Mouse (Mus musculus) embryonic facial prominence, embryonic 14.5 days (tissue): ENCODE data around the gene Lrrc56. TPM values are rescaled to one million over a fixed set of nuclear protein-coding genes. Genes with fewer than 3 reads are reported as not detected.

ENCODE experiments used
- ATAC-seq: fragments of 200-750 bp; cut with Nextera tagmentation; 2 replicates; pipeline ENCODE4 v1.8.0; 2017; ENCODE audit warnings: low read depth, moderate number of reproducible peaks, moderate TSS enrichment
- DNase-seq: peaks from one replicate; pipeline ENCODE4 v3.0.0-alpha.2; 2015; ENCODE audit warnings: low spot score
- H3K27ac ChIP-seq: fragments of 300-500 bp; sonication (generic); replicated peaks from 2 replicates; pipeline ENCODE4 v1.5.1; 2014; ENCODE audit warnings: low read depth, mild to moderate bottlenecking, low read length, moderate library complexity
- H3K27me3 ChIP-seq: fragments of 300-500 bp; sonication (generic); replicated peaks from 2 replicates; pipeline ENCODE4 v1.6.1; 2014; ENCODE audit warnings: low read length; ENCODE audit not compliant: control insufficient read depth, insufficient read depth
- H3K36me3 ChIP-seq: fragments of 300-500 bp; sonication (generic); 2 replicates; pipeline ENCODE4 v1.6.1; 2014; ENCODE audit warnings: low read length, mixed read lengths; ENCODE audit not compliant: control insufficient read depth, insufficient read depth
- H3K4me1 ChIP-seq: fragments of 300-500 bp; sonication (generic); 2 replicates; pipeline ENCODE4 v1.6.1; 2014; ENCODE audit warnings: antibody characterized with exemption, low read length; ENCODE audit not compliant: control insufficient read depth, insufficient read depth
- H3K4me2 ChIP-seq: fragments of 300-500 bp; sonication (generic); 2 replicates; pipeline ENCODE4 v1.6.1; 2014; ENCODE audit warnings: low read depth, mild to moderate bottlenecking, low read length, moderate library complexity, mixed read lengths
- H3K4me3 ChIP-seq: fragments of 300-500 bp; sonication (generic); 2 replicates; pipeline ENCODE4 v1.5.1; 2014; ENCODE audit warnings: low read depth, mild to moderate bottlenecking, low read length
- H3K9ac ChIP-seq: fragments of 300-500 bp; sonication (generic); 2 replicates; pipeline ENCODE4 v1.6.1; 2014; ENCODE audit warnings: low read depth, mild to moderate bottlenecking, low read length, moderate library complexity, mixed read lengths
- H3K9me3 ChIP-seq: fragments of 300-500 bp; sonication (generic); 2 replicates; pipeline ENCODE4 v1.6.1; 2016; ENCODE audit warnings: low read length; ENCODE audit not compliant: control insufficient read depth
- WGBS: fragments of 180-500 bp; shearing (Covaris S2); extraction: QIAGEN DNeasy Blood & Tissue Kit; methylation state at CpG from one replicate; pipeline ENCODE4 v1.1.7; 2014; 5-methylcytosine and 5-hydroxymethylcytosine counted together
- polyA plus RNA-seq: library from polyadenylated mRNA; unstranded; fragments of >200 nt; fragmentation: Nextera tagmentation; extraction: Ambion mirVana; gene quantifications from 2 replicates; pipeline ENCODE4 v1.2.1, GENCODE M21; 2014

The Lrrc56 gene
- polyA plus RNA-seq, 1 experiment from 2014 or later = 7.2 TPM

GRCm38 (mm10) chr7:141188194-141188593, 5.8 kb upstream of the Lrrc56 start:
- no peaks in the 10 kb centered on the region for H3K9me3 ChIP-seq
- DNase-seq (no peak), ATAC-seq (no peak)
- H3K4me1 ChIP-seq = peaks cover 11% of the 10 kb centered on the region
- no peak overlapping the region for H3K4me3 ChIP-seq
- peaks cover 34% of the 10 kb centered on the region for H3K36me3 ChIP-seq
- 74% methylated on average over 3 of the region's 3 CpGs for WGBS
- no peaks in the 10 kb centered on the region for H3K27me3 ChIP-seq
- no peak overlapping the region for H3K9ac ChIP-seq
- H3K27ac ChIP-seq = no peak overlapping the region
- H3K4me2 ChIP-seq = no peak overlapping the region

GRCm38 (mm10) chr7:141188733-141189132, 5.2 kb upstream of the Lrrc56 start:
- H3K36me3 ChIP-seq = peaks cover 34% of the 10 kb centered on the region
- WGBS = 91% methylated on average over 3 of the region's 3 CpGs
- ATAC-seq = no peak
- no peak for DNase-seq
- H3K27ac ChIP-seq = no peak overlapping the region
- no peak overlapping the region for H3K9ac ChIP-seq
- H3K9me3 ChIP-seq = no peaks in the 10 kb centered on the region
- peaks cover 11% of the 10 kb centered on the region for H3K4me1 ChIP-seq
- H3K4me3 ChIP-seq = no peak overlapping the region
- no peak overlapping the region for H3K4me2 ChIP-seq
- H3K27me3 ChIP-seq = no peaks in the 10 kb centered on the region

- H3K27me3 ChIP-seq = no peaks in the 10 kb centered on the region
- peaks cover 34% of the 10 kb centered on the region for H3K36me3 ChIP-seq
- no peak for DNase-seq
- ATAC-seq = no peak
- WGBS = 82% methylated on average over 3 of the region's 3 CpGs
- no peak overlapping the region for H3K27ac ChIP-seq
- H3K4me2 ChIP-seq = no peak overlapping the region
- H3K9ac ChIP-seq = no peak overlapping the region
- no peak overlapping the region for H3K4me3 ChIP-seq
- H3K4me1 ChIP-seq = peaks cover 11% of the 10 kb centered on the region
- no peaks in the 10 kb centered on the region for H3K9me3 ChIP-seq
Observed at GRCm38 (mm10) chr7:141190220-141190619, 3.7 kb upstream of the Lrrc56 start.

- Histone ChIP-seq H3K9ac (no peak overlapping the region), H3K4me1 (peaks cover 11% of the 10 kb centered on the region), H3K36me3 (peaks cover 34% of the 10 kb centered on the region), H3K27me3 (no peaks in the 10 kb centered on the region), H3K4me3 (no peak overlapping the region), H3K9me3 (no peaks in the 10 kb centered on the region), H3K4me2 (no peak overlapping the region), H3K27ac (no peak overlapping the region)
- WGBS = 89% methylated on average over 14 of the region's 14 CpGs
- no peak for DNase-seq
- ATAC-seq = no peak
Observed at GRCm38 (mm10) chr7:141191036-141191435, 2.9 kb upstream of the Lrrc56 start.

- WGBS = 84% methylated on average over 22 of the region's 24 CpGs
- Histone ChIP-seq H3K4me3 (no peak overlapping the region), H3K4me2 (peak overlapping the region; percentile 99; the same call in 1 of the 2 replicates), H3K27me3 (no peaks in the 10 kb centered on the region), H3K36me3 (peaks cover 34% of the 10 kb centered on the region), H3K27ac (no peak overlapping the region), H3K4me1 (peaks cover 11% of the 10 kb centered on the region), H3K9me3 (no peaks in the 10 kb centered on the region), H3K9ac (peak overlapping the region; percentile 35; the same call in 1 of the 2 replicates)
- DNase-seq = no peak
- ATAC-seq = no peak
Observed at GRCm38 (mm10) chr7:141191796-141192685, 1.9 kb upstream of the Lrrc56 start.

- H3K27me3 ChIP-seq = no peaks in the 10 kb centered on the region
- no peak for DNase-seq
Observed at GRCm38 (mm10) chr7:141192776-141193347, 1.1 kb upstream of the Lrrc56 start.

GRCm38 (mm10) chr7:141193348-141193856, 555 bp upstream of the Lrrc56 start:
- WGBS = under 1% methylated on average over 21 of the region's 43 CpGs

More at GRCm38 (mm10) chr7:141192776-141193347, 1.1 kb upstream of the Lrrc56 start:
- Histone ChIP-seq H3K4me3 (peak overlapping the region; percentile 92), H3K4me1 (peaks cover 11% of the 10 kb centered on the region), H3K36me3 (peaks cover 34% of the 10 kb centered on the region), H3K27ac (peak overlapping the region; percentile 83), H3K9me3 (no peaks in the 10 kb centered on the region), H3K9ac (peak overlapping the region; percentile 92), H3K4me2 (peak overlapping the region; percentile 99)
- no peak for ATAC-seq
- WGBS = 27% methylated on average over 10 of the region's 12 CpGs

GRCm38 (mm10) chr7:141194409-141194808, 452 bp downstream of the Lrrc56 start:
- Histone ChIP-seq H3K9me3 (no peaks in the 10 kb centered on the region), H3K27ac (peak overlapping the region; percentile 81), H3K27me3 (no peaks in the 10 kb centered on the region), H3K4me1 (peaks cover 11% of the 10 kb centered on the region), H3K9ac (peak overlapping the region; percentile 69), H3K4me2 (peak overlapping the region; percentile 99), H3K36me3 (peaks cover 30% of the 10 kb centered on the region), H3K4me3 (peak overlapping the region; percentile 92)
- DNase-seq (no peak), ATAC-seq (no peak)
- WGBS = 1% methylated on average over 23 of the region's 23 CpGs

More at GRCm38 (mm10) chr7:141193348-141193856, 555 bp upstream of the Lrrc56 start:
- Histone ChIP-seq H3K4me1 (peaks cover 11% of the 10 kb centered on the region), H3K4me2 (peak overlapping the region; percentile 99), H3K9me3 (no peaks in the 10 kb centered on the region), H3K27me3 (no peaks in the 10 kb centered on the region), H3K27ac (peak overlapping the region; percentile 83), H3K4me3 (peak overlapping the region; percentile 92), H3K9ac (peak overlapping the region; percentile 92), H3K36me3 (peaks cover 34% of the 10 kb centered on the region)
- ATAC-seq (peak; percentile 38), DNase-seq (peak; percentile 65)
